In genomic region chr19:26944006-26944405, GRCm38 (mm10) we compare ENCODE assay signal across 27 mouse cellular contexts. TPM values are rescaled to one million over a fixed set of nuclear protein-coding genes. Genes with fewer than 3 reads are reported as not detected.
DNase-seq lines count a peak whose midpoint lies in the region; ATAC-seq and TF ChIP-seq lines count a peak whose summit lies in the region.
"Had no signal": no experiment of that assay in that cellular context is flagged by ENCODE, and none has a peak within 500 bp of the region (broad histone marks: within the 10 kb centered on the region; RNA-seq: fewer than 3 reads in every experiment).

No protein-coding gene starts in this region.

- H3K9me3 ChIP-seq in hindbrain, postnatal 0 days (ENCODE audit: low read length), result no peaks in the 10 kb centered on the region
- H3K9me3 ChIP-seq: embryonic facial prominence, embryonic 15.5 days; forebrain, embryonic 10.5 days; heart, embryonic 13.5 days; hindbrain, embryonic 15.5 days had no signal

- H3K27me3 ChIP-seq in hindbrain, postnatal 0 days (ENCODE audit: insufficient read depth, low read length), result no peaks in the 10 kb centered on the region
- H3K27me3 ChIP-seq: embryonic facial prominence, embryonic 15.5 days; hindbrain, embryonic 15.5 days had no signal

- intact Hi-C loops in left cerebral cortex, postnatal 4 days (cut with DNase I), result no loop called here

- no peak for TF ChIP-seq CTCF in hindbrain, postnatal 0 days (IDR thresholded peaks at IDR 0.05; ENCODE audit: low read depth)

- no peaks in the 10 kb centered on the region for H3K36me3 ChIP-seq in hindbrain, postnatal 0 days (ENCODE audit: insufficient read depth, low read length)
- H3K36me3 ChIP-seq: embryonic facial prominence, embryonic 15.5 days; forebrain, embryonic 10.5 days; heart, embryonic 13.5 days; hindbrain, embryonic 15.5 days had no signal

- H3K27ac ChIP-seq in hindbrain, postnatal 0 days, result no peak overlapping the region
- H3K27ac ChIP-seq: embryonic facial prominence, embryonic 15.5 days; forebrain, embryonic 10.5 days; heart, embryonic 13.5 days; hindbrain, embryonic 15.5 days had no signal

- 76% methylated on average over 2 of the region's 2 CpGs for WGBS in hindbrain, postnatal 0 days

- ATAC-seq in hindbrain, postnatal 0 days, result no peak
- ATAC-seq: forebrain, embryonic 14.5 days had no signal

- H3K9ac ChIP-seq in hindbrain, postnatal 0 days (replicated peaks; ENCODE audit: low read length), result no peak overlapping the region
- H3K9ac ChIP-seq: embryonic facial prominence, embryonic 15.5 days; heart, embryonic 13.5 days; hindbrain, embryonic 15.5 days had no signal

- no peak overlapping the region for H3K4me2 ChIP-seq in hindbrain, postnatal 0 days (ENCODE audit: low read depth, low read length)
- H3K4me2 ChIP-seq: embryonic facial prominence, embryonic 15.5 days; heart, embryonic 13.5 days; hindbrain, embryonic 15.5 days had no signal

- H3K4me3 ChIP-seq in hindbrain, postnatal 0 days (ENCODE audit: low read length), result no peak overlapping the region
- H3K4me3 ChIP-seq: embryonic facial prominence, embryonic 15.5 days; erythroblast, embryonic 14.5 days; forebrain, embryonic 10.5 days; heart, embryonic 13.5 days; hindbrain, embryonic 15.5 days had no signal

- H3K4me1 ChIP-seq in hindbrain, postnatal 0 days (ENCODE audit: insufficient read depth, low read length), result 0 out of 2 replicates have a peak, but pooled peaks cover 3% of the 10 kb centered on the region
- H3K4me1 ChIP-seq: heart, embryonic 13.5 days; hindbrain, embryonic 15.5 days had no signal

- DNase-seq in brain, adult 2 months (ENCODE audit: low read depth, low spot score), result peak; percentile 92
- peak; percentile 65 for DNase-seq in cerebellum, adult 11 months
- DNase-seq in cerebellum, adult 8-10 months, result peak; percentile 58
- peak; percentile 54 to 75 for DNase-seq in cerebellum, postnatal 14 days
- no peak for DNase-seq in hindbrain, postnatal 0 days (ENCODE audit: low spot score)
- DNase-seq in left cerebral cortex, adult 9 months (ENCODE audit: low spot score in 2 of 2), result no peak
- no peak for DNase-seq in left cerebral cortex, postnatal 4 days
- DNase-seq: adrenal gland, adult 2 months; adrenal gland, postnatal 25 days; embryo, embryonic 11 days; gastrocnemius, postnatal 36 days; heart, adult 11 months; heart, postnatal 36 days; kidney, adult 11 months had no signal

RNA-seq across cellular contexts. Expression of gene Gm815, which starts 58.3 kb away (rescaled TPM):
- not detected in 2 replicates for total RNA-seq in hindbrain, postnatal 0 days (2014; rRNA removed)
- polyA plus RNA-seq in hindbrain, postnatal 0 days (2015; fragmentation: Nextera tagmentation; extraction: Ambion mirVana), result not detected in 2 replicates
- not detected for total RNA-seq in left cerebral cortex, postnatal 4 days (2021)
- total RNA-seq: adrenal gland, adult 2 months; adrenal gland, postnatal 25 days; common myeloid progenitor, adult 5-6 weeks; ES-E14; gastrocnemius, adult 8-10 months; gastrocnemius, postnatal 36 days; heart, postnatal 36 days had no signal
- polyA plus RNA-seq: adrenal gland, adult 2 months; embryonic facial prominence, embryonic 11.5 days; embryonic facial prominence, embryonic 15.5 days; erythroblast, embryonic 14.5 days; forebrain, embryonic 10.5 days; forebrain, embryonic 14.5 days; heart, embryonic 13.5 days; heart, postnatal 0 days; hindbrain, embryonic 11.5 days; hindbrain, embryonic 15.5 days; intestine, embryonic 14.5 days had no signal

Comparison
In these comparisons a context has a peak if more than half of its experiments do, and no peak if none do; other contexts are left out.
1. DNase-seq: peak in brain, adult 2 months (single experiment), cerebellum, adult 11 months (single experiment), cerebellum, adult 8-10 months (single experiment) and cerebellum, postnatal 14 days (2 of 2); none in hindbrain, postnatal 0 days (single experiment), left cerebral cortex, adult 9 months (0 of 2) and left cerebral cortex, postnatal 4 days (single experiment).